In the genomic region with DNA sequence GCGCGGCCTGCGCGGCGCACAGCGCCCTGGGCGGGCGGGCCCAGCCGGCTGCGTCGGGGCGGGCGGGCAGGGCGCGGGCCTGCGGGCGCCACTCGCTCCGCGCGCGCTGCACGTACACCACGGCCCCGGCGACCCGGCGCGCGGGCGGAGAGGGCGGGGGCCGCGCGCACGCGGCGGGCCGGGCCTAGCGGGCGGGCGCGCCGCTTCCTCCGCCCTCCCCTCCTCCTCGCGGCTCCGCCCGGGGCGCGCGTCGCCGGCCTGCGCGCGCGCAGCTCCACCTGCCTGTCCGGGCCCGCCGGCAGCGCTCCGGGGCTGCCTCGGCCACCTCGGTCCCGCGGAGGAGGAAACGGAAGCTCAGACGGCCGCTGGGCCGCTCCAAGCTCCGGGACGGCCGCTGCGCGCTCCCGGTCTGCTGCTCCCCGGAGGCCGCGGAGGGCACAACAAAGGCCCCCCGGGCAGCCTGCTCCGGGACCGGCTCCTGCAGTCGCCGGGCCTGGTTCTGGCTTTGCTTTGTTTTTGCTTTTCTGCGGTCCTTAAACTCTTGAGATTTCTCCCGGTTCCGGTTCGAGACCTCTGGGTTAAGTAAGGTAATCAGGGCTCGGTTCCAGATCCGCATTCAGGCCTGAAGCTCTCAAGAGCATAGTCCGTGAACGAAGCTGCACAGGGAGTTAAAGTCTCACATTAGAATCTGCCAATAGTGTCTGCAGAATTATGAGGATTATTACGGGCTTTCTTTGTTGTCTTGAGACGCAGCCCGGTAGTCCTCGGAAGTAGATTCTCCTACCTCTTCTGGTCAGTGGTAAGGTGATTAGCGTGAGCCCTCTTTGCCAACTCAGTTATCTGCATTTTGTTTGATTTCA, we compare ENCODE assay signal across 8 mouse cellular contexts. TPM values are rescaled to one million over a fixed set of nuclear protein-coding genes. Genes with fewer than 3 reads are reported as not detected.
DNase-seq lines count a peak whose midpoint lies in the region; ATAC-seq and TF ChIP-seq lines count a peak whose summit lies in the region.

Gene Egln1 (minus strand): TSS at position 116 of the 860 bp plus-strand sequence.

- no peak for TF ChIP-seq RAD21 in MEL (IDR thresholded peaks at IDR 0.05; ENCODE audit: low read depth, low read length)

- peak within 1 kb of the TSS; percentile 85 for H3K9ac ChIP-seq in MEL (ENCODE audit: control insufficient read depth, low read depth, low read length, poor library complexity, severe bottlenecking)
- peak within 1 kb of the TSS; percentile 92 for H3K9ac ChIP-seq in forebrain, postnatal 0 days
- peak within 1 kb of the TSS; percentile 87 for H3K9ac ChIP-seq in lung, embryonic 16.5 days (ENCODE audit: low read length)

- no peaks in the 10 kb centered on the region for H3K27me3 ChIP-seq in MEL (ENCODE audit: control insufficient read depth in 1 of 2, insufficient read depth in 2 of 2, low read length in 2 of 2)
- H3K27me3 ChIP-seq in forebrain, postnatal 0 days (ENCODE audit: insufficient read depth, low read length) = no peaks in the 10 kb centered on the region
- no peaks in the 10 kb centered on the region for H3K27me3 ChIP-seq in lung, embryonic 16.5 days (ENCODE audit: control insufficient read depth, insufficient read depth, low read depth, low read length)

- H3K36me3 ChIP-seq in MEL (ENCODE audit: control insufficient read depth in 1 of 2, insufficient read depth in 2 of 2, low read length in 2 of 2) = peaks cover 3 to 22% of the 10 kb centered on the region in 2 experiments; a peak in 3 of 4 replicates
- no peaks in the 10 kb centered on the region for H3K36me3 ChIP-seq in forebrain, postnatal 0 days (ENCODE audit: insufficient read depth)
- H3K36me3 ChIP-seq in lung, embryonic 16.5 days (ENCODE audit: control insufficient read depth, insufficient read depth, low read length) = no peaks in the 10 kb centered on the region

- WGBS in forebrain, postnatal 0 days = 2% methylated on average over 50 of the region's 98 CpGs
- WGBS in lung, embryonic 16.5 days = under 1% methylated on average over 26 of the region's 98 CpGs

- TF ChIP-seq CTCF in MEL (IDR thresholded peaks at IDR 0.05 in 2 of 3, conservative IDR thresholded peaks at IDR 0.05 in 1 of 3; ENCODE audit: control insufficient read depth in 1 of 3, insufficient read depth in 1 of 3, low read depth in 2 of 3, low read length in 3 of 3, poor library complexity in 1 of 3, severe bottlenecking in 1 of 3) = no peak
- TF ChIP-seq CTCF in forebrain, postnatal 0 days (IDR thresholded peaks at IDR 0.05; ENCODE audit: low read depth) = no peak

- intact Hi-C loops in heart, postnatal 36 days (cut with DNase I) = loop anchor here (1.0 to 5.0 kb wide), 4 partner anchors 37 to 87 kb away; partner anchors contain the start of genes Exoc8, Sprtn and Tsnax

- peak; percentile 65 to 84; a peak in 3 of 4 replicates for TF ChIP-seq POLR2A in MEL (IDR thresholded peaks at IDR 0.05; ENCODE audit: control insufficient read depth in 1 of 2, insufficient read depth in 1 of 2, low read depth in 1 of 2, low read length in 2 of 2, poor library complexity in 1 of 2)

- H3K4me2 ChIP-seq in forebrain, postnatal 0 days (ENCODE audit: low read depth) = peak within 1 kb of the TSS; percentile 82
- H3K4me2 ChIP-seq in lung, embryonic 16.5 days (ENCODE audit: low read depth, low read length) = peak within 1 kb of the TSS; percentile 84

- DNase-seq in MEL (ENCODE audit: low read depth, low spot score) = peak; percentile 80
- DNase-seq in cerebellum, adult 18-20 months = peak; percentile 75 to 88
- DNase-seq in forebrain, postnatal 0 days = peak; percentile 87
- DNase-seq in heart, postnatal 36 days = peak; percentile 81 to 89
- DNase-seq in layer of hippocampus, adult 8-10 months (ENCODE audit: low spot score in 2 of 2) = peak; percentile 36 to 55
- DNase-seq in ovary, postnatal 14 days (ENCODE audit: low spot score) = peak; percentile 62
- peak; percentile 74 to 79 for DNase-seq in thymus, postnatal 10 days (ENCODE audit: low spot score in 2 of 2)

- no peak for TF ChIP-seq EP300 in MEL (IDR thresholded peaks at IDR 0.05; ENCODE audit: low read depth in 1 of 2, low read length in 2 of 2)

- H3K4me3 ChIP-seq in MEL (ENCODE audit: control insufficient read depth in 1 of 2, insufficient read depth in 1 of 2, low read depth in 2 of 2, low read length in 2 of 2) = peak within 1 kb of the TSS; percentile 90 to 100
- H3K4me3 ChIP-seq in forebrain, postnatal 0 days (ENCODE audit: low read depth, low read length) = peak within 1 kb of the TSS; percentile 80
- peak within 1 kb of the TSS; percentile 57 for H3K4me3 ChIP-seq in lung, embryonic 16.5 days (ENCODE audit: low read length)

- H3K79me2 ChIP-seq in MEL (ENCODE audit: control insufficient read depth, insufficient read depth, low read length, poor library complexity) = peaks cover 34% of the 10 kb centered on the region

- peak; percentile 87 for ATAC-seq in forebrain, postnatal 0 days
- peak; percentile 95 for ATAC-seq in lung, embryonic 16.5 days (ENCODE audit: low read depth)

- H3K9me3 ChIP-seq in MEL (replicated peaks; ENCODE audit: insufficient read depth, low read length) = no peaks in the 10 kb centered on the region
- H3K9me3 ChIP-seq in forebrain, postnatal 0 days (ENCODE audit: low read length) = no peaks in the 10 kb centered on the region
- no peaks in the 10 kb centered on the region for H3K9me3 ChIP-seq in lung, embryonic 16.5 days (ENCODE audit: control insufficient read depth, low read length)

- H3K27ac ChIP-seq in MEL (ENCODE audit: control insufficient read depth, low read depth, low read length) = peak within 1 kb of the TSS; percentile 88
- H3K27ac ChIP-seq in forebrain, postnatal 0 days (ENCODE audit: low read depth, low read length) = peak within 1 kb of the TSS; percentile 98
- H3K27ac ChIP-seq in lung, embryonic 16.5 days (ENCODE audit: low read length) = peak within 1 kb of the TSS; percentile 97

- peaks cover 8 to 24% of the 10 kb centered on the region in 2 experiments for H3K4me1 ChIP-seq in MEL (ENCODE audit: control insufficient read depth in 1 of 2, insufficient read depth in 2 of 2, low read length in 2 of 2)
- H3K4me1 ChIP-seq in forebrain, postnatal 0 days (ENCODE audit: insufficient read depth) = peaks cover 13% of the 10 kb centered on the region
- peaks cover 28% of the 10 kb centered on the region for H3K4me1 ChIP-seq in lung, embryonic 16.5 days (replicated peaks; ENCODE audit: control insufficient read depth, insufficient read depth, low read length)

TF ChIP-seq in MEL, 35 proteins besides CTCF, POLR2A, EP300 and RAD21:
- no peak for TF ChIP-seq CHD2 (IDR thresholded peaks at IDR 0.05; ENCODE audit: low read length)
- no peak for TF ChIP-seq TAL1 (IDR thresholded peaks at IDR 0.05; ENCODE audit: low read length)
- peak; percentile 91; the same call in 1 of the 2 replicates for TF ChIP-seq UBTF (IDR thresholded peaks at IDR 0.05; ENCODE audit: borderline replicate concordance, insufficient read depth, low read depth, low read length)
- TF ChIP-seq MEF2A (IDR thresholded peaks at IDR 0.05; ENCODE audit: extremely low read depth, insufficient replicate concordance, low read depth, low read length, poor library complexity, severe bottlenecking) = no peak
- TF ChIP-seq ZC3H11A (IDR thresholded peaks at IDR 0.05; ENCODE audit: low read depth, low read length) = no peak
- no peak for TF ChIP-seq JUND (IDR thresholded peaks at IDR 0.05; ENCODE audit: low read depth, low read length)
- no peak for TF ChIP-seq RCOR1 (IDR thresholded peaks at IDR 0.05; ENCODE audit: low read depth, low read length)
- peak; percentile 68 for TF ChIP-seq NELFE (IDR thresholded peaks at IDR 0.05; ENCODE audit: low read depth, low read length)
- no peak for TF ChIP-seq MAX (IDR thresholded peaks at IDR 0.05; ENCODE audit: low read length)
- no peak; the same call in 1 of the 2 replicates for TF ChIP-seq POLR2AphosphoS2 (IDR thresholded peaks at IDR 0.05; ENCODE audit: low read length)
- TF ChIP-seq CHD1 (IDR thresholded peaks at IDR 0.05; ENCODE audit: low read depth, low read length) = peak; percentile 73
- TF ChIP-seq SIN3A (IDR thresholded peaks at IDR 0.05; ENCODE audit: low read length) = peak; percentile 59
- no peak for TF ChIP-seq POLR2AphosphoS5 (IDR thresholded peaks at IDR 0.05; ENCODE audit: borderline replicate concordance, low read depth, low read length)
- 0 out of 2 replicates have a peak, but pooled peaks have one; percentile 12 for TF ChIP-seq ELF1 (IDR thresholded peaks at IDR 0.05; ENCODE audit: low read depth, low read length)
- TF ChIP-seq SMC3 (IDR thresholded peaks at IDR 0.05; ENCODE audit: low read depth, low read length) = no peak
- TF ChIP-seq HCFC1 (IDR thresholded peaks at IDR 0.05; ENCODE audit: low read depth, low read length) = peak; percentile 49
- TF ChIP-seq TCF12 (IDR thresholded peaks at IDR 0.05; ENCODE audit: low read depth, low read length) = 0 out of 2 replicates have a peak, but pooled peaks have one; percentile 16
- TF ChIP-seq NRF1 (IDR thresholded peaks at IDR 0.05; ENCODE audit: insufficient read depth, low read depth, low read length, poor library complexity, severe bottlenecking) = peak; percentile 72
- TF ChIP-seq KAT2A (conservative IDR thresholded peaks at IDR 0.05; ENCODE audit: low read depth, low read length) = no peak; the same call in 1 of the 2 replicates

RNA-seq across cellular contexts. Expression of gene Egln1, which starts in this region (rescaled TPM):
- total RNA-seq in MEL (2012; rRNA removed) = 42.9 and 47.1 TPM in 2 replicates
- 10 to 100 TPM in 1 of 2 experiments, not detected in 1; 55.0 TPM for polyA plus RNA-seq in MEL (2012; ENCODE audit: insufficient read depth in 1 of 2, insufficient read length in 2 of 2, low read depth in 1 of 2, low replicate concordance in 2 of 2, missing spikeins in 1 of 2)
- 42.9 and 48.5 TPM in 2 replicates for total RNA-seq in forebrain, postnatal 0 days (2014; rRNA removed)
- 13.7 and 15.6 TPM in 2 replicates for polyA plus RNA-seq in forebrain, postnatal 0 days (2015; fragmentation: Nextera tagmentation; extraction: Ambion mirVana)
- 100 to 1,000 TPM; 294 to 306 TPM for total RNA-seq in heart, postnatal 36 days (2021)
- 10 to 100 TPM; 56.4 to 58.7 (median 58.4) TPM for total RNA-seq in layer of hippocampus, adult 8-10 months (2022)
- 11.6 and 11.7 TPM in 2 replicates for polyA plus RNA-seq in lung, embryonic 16.5 days (2015; fragmentation: Nextera tagmentation; extraction: Ambion mirVana)

Comparison
In these comparisons a context has a peak if more than half of its experiments do, and no peak if none do; other contexts are left out.
1. Peak in every context shown above with its lines: DNase-seq, ATAC-seq, H3K4me3 ChIP-seq and H3K27ac ChIP-seq.